Mouse (Mus musculus) embryonic fibroblast, embryonic 13.5 days (primary cell): ENCODE measurements around the gene Gpsm1.

Experiments used
- CTCF ChIP-seq: IDR thresholded peaks from 2 replicates; pipeline ENCODE4 v1.5.1; 2011; ENCODE audit warnings: mild to moderate bottlenecking, control low read depth, low read length, moderate library complexity, borderline replicate concordance; ENCODE audit not compliant: insufficient read depth
- POLR2A ChIP-seq: IDR thresholded peaks from 2 replicates; pipeline ENCODE4 v1.6.1; 2011; ENCODE audit warnings: low read depth, mild to moderate bottlenecking, control low read depth, low read length, moderate library complexity

DNA sequence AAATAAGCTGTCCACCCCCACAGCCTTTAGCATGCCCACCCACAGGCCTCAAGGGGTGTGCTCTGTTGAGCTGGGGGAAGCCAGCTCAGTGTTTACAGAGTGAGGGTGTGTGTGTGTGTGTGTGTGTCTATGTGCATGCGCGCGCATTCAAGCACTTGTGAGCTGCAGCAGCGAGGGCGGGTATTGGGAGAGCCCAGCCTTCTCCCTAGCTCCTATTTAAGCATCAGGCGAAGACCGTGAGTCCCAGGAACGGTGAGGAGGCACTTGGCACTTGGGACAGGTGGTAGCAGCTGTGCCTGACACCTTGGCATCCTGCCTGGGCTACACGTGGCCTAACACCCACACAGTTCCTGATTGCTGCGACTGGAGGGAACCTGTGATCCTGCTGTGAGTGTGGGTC is 26.7 kb downstream of the Gpsm1 start:
- TF ChIP-seq CTCF = no peak
- no peak for TF ChIP-seq POLR2A
